Mouse (Mus musculus): ENCODE results near the gene Polr3g.

- no peak for TF ChIP-seq CTCF (IDR thresholded peaks at IDR 0.05; ENCODE audit: low read depth)
- TF ChIP-seq EP300 (IDR thresholded peaks at IDR 0.05; ENCODE audit: low read depth) = no peak
These were observed 25.9 kb downstream of the Polr3g start for GRCm38 (mm10) chr13:81684884-81685283.

All from liver, embryonic 14.5 days (tissue).